Mouse (Mus musculus) hindbrain, embryonic 11.5 days (tissue): ENCODE results near the gene Mfsd6. TPM values are rescaled to one million over a fixed set of nuclear protein-coding genes. Genes with fewer than 3 reads are reported as not detected.

Experiments
- ATAC-seq: fragments of 200-750 bp; cut with Nextera tagmentation; 2 replicates; pipeline ENCODE4 v1.8.0; 2017; ENCODE audit warnings: mild to moderate bottlenecking, moderate TSS enrichment, moderate library complexity; ENCODE audit not compliant: low FRiP score
- DNase-seq: peaks from one replicate; pipeline ENCODE4 v3.0.0-alpha.2; 2015; ENCODE audit warnings: low spot score
- H3K27ac ChIP-seq: fragments of 300-500 bp; sonication (generic); 2 replicates; pipeline ENCODE4 v1.5.1; 2014; ENCODE audit warnings: mild to moderate bottlenecking, low read depth, low read length
- H3K27me3 ChIP-seq: fragments of 300-500 bp; sonication (generic); 2 replicates; pipeline ENCODE4 v1.6.1; 2014; ENCODE audit warnings: mild to moderate bottlenecking, low read length, moderate library complexity, mixed read lengths; ENCODE audit not compliant: control insufficient read depth, insufficient read depth
- H3K36me3 ChIP-seq: fragments of 300-500 bp; sonication (generic); 2 replicates; pipeline ENCODE4 v1.6.1; 2014; ENCODE audit warnings: mild to moderate bottlenecking, low read length, moderate library complexity, mixed read lengths; ENCODE audit not compliant: control insufficient read depth, insufficient read depth
- H3K4me1 ChIP-seq: fragments of 300-500 bp; sonication (generic); replicated peaks from 2 replicates; pipeline ENCODE4 v1.6.1; 2014; ENCODE audit warnings: low read length, mixed read lengths; ENCODE audit not compliant: control insufficient read depth, insufficient read depth
- H3K4me2 ChIP-seq: fragments of 300-500 bp; sonication (generic); replicated peaks from 2 replicates; pipeline ENCODE4 v1.6.1; 2014; ENCODE audit warnings: mild to moderate bottlenecking, low read depth, low read length
- H3K4me3 ChIP-seq: fragments of 300-500 bp; sonication (generic); 2 replicates; pipeline ENCODE4 v1.5.1; 2014; ENCODE audit warnings: low read depth, low read length
- H3K9ac ChIP-seq: fragments of 300-500 bp; sonication (generic); 2 replicates; pipeline ENCODE4 v1.6.1; 2014; ENCODE audit warnings: low read depth, low read length
- H3K9me3 ChIP-seq: fragments of 300-500 bp; sonication (generic); 2 replicates; pipeline ENCODE4 v1.6.1; 2016; ENCODE audit warnings: low read length; ENCODE audit not compliant: control insufficient read depth
- WGBS: fragments of 180-500 bp; shearing (Covaris S2); extraction: QIAGEN DNeasy Blood & Tissue Kit; methylation state at CpG from one replicate; pipeline ENCODE4 v1.1.7; 2014; 5-methylcytosine and 5-hydroxymethylcytosine counted together
- polyA plus RNA-seq: library from polyadenylated mRNA; unstranded; fragments of >200 nt; fragmentation: Nextera tagmentation; extraction: Ambion mirVana; gene quantifications from 2 replicates; pipeline ENCODE4 v1.2.1, GENCODE M21; 2014

Gene Mfsd6
- polyA plus RNA-seq, 1 experiment from 2014 or later, result 6.6 TPM

- WGBS, result 71% methylated on average over 4 of the region's 4 CpGs
- no peak overlapping the region for H3K9ac ChIP-seq
- H3K27me3 ChIP-seq, result no peaks in the 10 kb centered on the region
- no peak overlapping the region for H3K27ac ChIP-seq
- H3K4me1 ChIP-seq, result no peaks in the 10 kb centered on the region
- ATAC-seq (no peak), DNase-seq (no peak)
- H3K4me3 ChIP-seq, result no peak overlapping the region
- H3K9me3 ChIP-seq, result no peaks in the 10 kb centered on the region
- no peak overlapping the region for H3K4me2 ChIP-seq
- no peaks in the 10 kb centered on the region for H3K36me3 ChIP-seq
These were observed 72.1 kb downstream of the Mfsd6 start for GRCm38 (mm10) chr1:52655153-52655552.

GRCm38 (mm10) chr1:52653366-52653765 is 73.9 kb downstream of the Mfsd6 start:
- Histone ChIP-seq H3K9me3 (no peaks in the 10 kb centered on the region), H3K4me2 (no peak overlapping the region), H3K36me3 (no peaks in the 10 kb centered on the region), H3K9ac (no peak overlapping the region), H3K27me3 (no peaks in the 10 kb centered on the region), H3K4me1 (no peaks in the 10 kb centered on the region), H3K4me3 (no peak overlapping the region), H3K27ac (no peak overlapping the region)
- DNase-seq, result no peak
- no peak for ATAC-seq
- whole genome bisulfite sequencing, result 87% methylated on average over 1 of the region's 1 CpGs

- WGBS, result 81% methylated on average over 3 of the region's 3 CpGs
- H3K4me1 ChIP-seq, result no peaks in the 10 kb centered on the region
- H3K27ac ChIP-seq, result no peak overlapping the region
- DNase-seq (peak; percentile 20), ATAC-seq (no peak)
- H3K27me3 ChIP-seq, result no peaks in the 10 kb centered on the region
- H3K9ac ChIP-seq, result no peak overlapping the region
- no peaks in the 10 kb centered on the region for H3K9me3 ChIP-seq
- H3K4me3 ChIP-seq, result no peak overlapping the region
- no peak overlapping the region for H3K4me2 ChIP-seq
- H3K36me3 ChIP-seq, result no peaks in the 10 kb centered on the region
These were observed 74.5 kb downstream of the Mfsd6 start for GRCm38 (mm10) chr1:52652601-52653253.

- ATAC-seq (no peak), DNase-seq (no peak)
These were observed 77.2 kb downstream of the Mfsd6 start for GRCm38 (mm10) chr1:52650066-52650465.

GRCm38 (mm10) chr1:52648153-52649027 is 78.9 kb downstream of the Mfsd6 start:
- Histone ChIP-seq H3K4me3 (no peak overlapping the region), H3K27ac (no peak overlapping the region), H3K9ac (no peak overlapping the region), H3K27me3 (no peaks in the 10 kb centered on the region), H3K4me1 (no peaks in the 10 kb centered on the region), H3K9me3 (no peaks in the 10 kb centered on the region), H3K36me3 (no peaks in the 10 kb centered on the region), H3K4me2 (no peak overlapping the region)
- peak; percentile 66; the same call in 1 of the 2 replicates for ATAC-seq
- peak; percentile 71 for DNase-seq
- 86% methylated on average over 11 of the region's 11 CpGs for WGBS

More at GRCm38 (mm10) chr1:52650066-52650465, 77.2 kb downstream of the Mfsd6 start:
- no peaks in the 10 kb centered on the region for H3K4me1 ChIP-seq
- 93% methylated on average over 5 of the region's 5 CpGs for WGBS
- no peak overlapping the region for H3K27ac ChIP-seq
- H3K4me2 ChIP-seq, result no peak overlapping the region
- no peaks in the 10 kb centered on the region for H3K9me3 ChIP-seq
- no peaks in the 10 kb centered on the region for H3K27me3 ChIP-seq
- H3K36me3 ChIP-seq, result no peaks in the 10 kb centered on the region
- H3K9ac ChIP-seq, result no peak overlapping the region
- H3K4me3 ChIP-seq, result no peak overlapping the region

- H3K4me3 ChIP-seq, result no peak overlapping the region
- 96% methylated on average over 4 of the region's 4 CpGs for WGBS
- no peaks in the 10 kb centered on the region for H3K9me3 ChIP-seq
- H3K36me3 ChIP-seq, result no peaks in the 10 kb centered on the region
- no peak overlapping the region for H3K4me2 ChIP-seq
- H3K27me3 ChIP-seq, result no peaks in the 10 kb centered on the region
- no peak overlapping the region for H3K9ac ChIP-seq
- no peak overlapping the region for H3K27ac ChIP-seq
- no peak for DNase-seq
- H3K4me1 ChIP-seq, result no peaks in the 10 kb centered on the region
- no peak for ATAC-seq
These were observed 86.5 kb downstream of the Mfsd6 start for GRCm38 (mm10) chr1:52640736-52641135.

- Histone ChIP-seq H3K27me3 (no peaks in the 10 kb centered on the region), H3K4me1 (no peaks in the 10 kb centered on the region), H3K27ac (no peak overlapping the region), H3K9me3 (no peaks in the 10 kb centered on the region), H3K9ac (no peak overlapping the region), H3K4me2 (no peak overlapping the region), H3K36me3 (no peaks in the 10 kb centered on the region), H3K4me3 (no peak overlapping the region)
- no peak for ATAC-seq
- WGBS, result 91% methylated on average over 6 of the region's 6 CpGs
- DNase-seq, result no peak
These were observed 87.0 kb downstream of the Mfsd6 start for GRCm38 (mm10) chr1:52640266-52640665.

GRCm38 (mm10) chr1:52639090-52639489 is 88.2 kb downstream of the Mfsd6 start:
- H3K27ac ChIP-seq, result no peak overlapping the region
- WGBS, result 86% methylated on average over 7 of the region's 7 CpGs

GRCm38 (mm10) chr1:52638101-52638500 is 89.2 kb downstream of the Mfsd6 start:
- 75% methylated on average over 2 of the region's 2 CpGs for WGBS
- H3K36me3 ChIP-seq, result no peaks in the 10 kb centered on the region
- no peaks in the 10 kb centered on the region for H3K4me1 ChIP-seq
- no peak overlapping the region for H3K4me3 ChIP-seq
- no peak overlapping the region for H3K4me2 ChIP-seq
- no peak overlapping the region for H3K27ac ChIP-seq
- no peaks in the 10 kb centered on the region for H3K9me3 ChIP-seq
- H3K9ac ChIP-seq, result no peak overlapping the region
- H3K27me3 ChIP-seq, result no peaks in the 10 kb centered on the region
- ATAC-seq (no peak), DNase-seq (no peak)

More at GRCm38 (mm10) chr1:52639090-52639489, 88.2 kb downstream of the Mfsd6 start:
- Histone ChIP-seq H3K27me3 (no peaks in the 10 kb centered on the region), H3K4me1 (no peaks in the 10 kb centered on the region), H3K9me3 (no peaks in the 10 kb centered on the region), H3K36me3 (no peaks in the 10 kb centered on the region), H3K4me3 (no peak overlapping the region), H3K4me2 (no peak overlapping the region), H3K9ac (no peak overlapping the region)
- DNase-seq (no peak), ATAC-seq (no peak)
